Mouse (Mus musculus) urinary bladder, postnatal 10 days (tissue): Measurements from ENCODE around the gene Uqcrc2.

Experiments used
- DNase-seq: peaks from one replicate; pipeline ENCODE4 v3.0.0; 2022; ENCODE audit warnings: low spot score

The Uqcrc2 gene

DNA sequence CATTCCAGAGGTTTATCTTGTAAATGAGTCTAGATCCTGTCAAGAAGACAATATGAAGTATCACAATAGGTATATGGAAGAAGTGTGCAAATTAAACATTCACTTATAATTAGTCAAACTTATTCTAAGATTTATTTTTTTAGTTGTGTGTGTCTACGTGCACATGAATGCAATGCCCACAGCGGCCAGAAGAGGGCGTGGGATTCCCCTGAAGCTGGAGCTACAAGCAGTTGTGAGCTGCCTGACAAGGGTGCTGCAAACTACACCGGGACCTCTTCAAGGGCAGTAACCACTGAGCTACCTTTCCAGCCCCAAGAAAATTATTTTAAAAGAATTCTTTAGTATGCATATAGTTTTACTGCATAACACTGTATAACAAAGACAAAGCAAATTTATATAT, 55.7 kb downstream of the Uqcrc2 start:
- DNase-seq, result no peak

DNA sequence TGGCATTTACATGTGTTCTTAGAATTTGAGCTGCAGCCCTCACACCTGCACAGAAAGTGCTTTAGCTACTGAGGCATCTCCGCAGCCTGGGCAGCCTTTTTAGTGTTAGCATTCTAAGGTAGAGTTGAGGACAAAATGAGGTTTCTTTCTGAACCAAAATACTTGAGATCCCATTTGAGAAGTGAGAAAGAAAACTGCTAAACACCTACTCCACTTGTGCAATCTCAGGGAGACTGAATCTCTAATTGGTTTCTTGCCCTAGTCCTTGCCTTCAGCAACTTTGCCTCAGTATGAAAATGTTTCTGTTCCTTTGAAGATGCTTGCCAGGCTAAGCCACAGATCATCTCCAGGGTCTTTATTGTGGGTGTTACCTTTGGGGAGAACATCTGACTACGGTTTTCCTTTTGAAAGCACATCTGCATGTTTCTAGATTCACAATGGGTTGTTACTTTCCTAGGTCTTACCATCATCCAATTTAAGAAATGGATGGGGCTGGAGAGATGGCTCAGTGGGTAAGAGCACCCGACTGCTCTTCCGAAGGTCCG, 58.9 kb downstream of the Uqcrc2 start:
- no peak for DNase-seq

DNA sequence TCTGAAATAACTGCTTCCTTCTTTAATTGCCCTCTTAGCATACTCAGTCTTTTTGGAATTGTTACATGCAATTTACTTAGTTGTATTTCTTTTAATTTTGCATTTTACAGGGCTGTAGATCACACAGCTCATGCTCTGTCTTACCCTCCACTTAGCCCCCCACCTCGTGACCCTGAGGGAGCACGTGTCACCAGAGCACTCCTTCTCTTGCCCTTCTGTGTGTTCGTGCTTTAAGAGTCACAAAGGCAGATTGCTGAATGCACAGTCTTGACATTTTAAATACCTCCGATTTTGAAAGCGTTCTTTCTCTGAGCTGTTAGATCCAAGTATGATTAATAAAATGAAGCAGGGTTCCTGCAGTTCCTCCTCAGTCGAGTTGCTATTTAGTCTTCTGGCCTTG, 60.2 kb downstream of the Uqcrc2 start:
- DNase-seq, result no peak

DNA sequence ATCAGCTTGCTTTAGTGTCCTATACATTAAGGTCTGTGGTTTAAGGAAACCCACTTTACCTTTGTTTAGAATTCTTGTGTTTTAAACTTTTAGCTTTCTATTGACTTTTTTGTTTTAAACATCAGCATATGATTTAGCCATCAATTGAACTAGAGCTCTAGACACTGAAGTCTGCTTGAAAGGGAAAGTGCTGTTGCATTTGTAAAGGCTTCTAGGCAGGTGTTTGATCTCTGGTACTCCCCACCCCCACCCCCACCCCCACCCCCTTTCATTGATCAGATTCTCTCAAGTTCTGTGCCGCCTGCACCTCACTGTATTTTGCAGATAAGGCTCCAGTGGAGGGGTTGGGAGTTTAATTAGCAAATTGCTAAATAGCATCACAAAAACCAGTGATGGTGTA, 60.7 kb downstream of the Uqcrc2 start:
- no peak for DNase-seq

DNA sequence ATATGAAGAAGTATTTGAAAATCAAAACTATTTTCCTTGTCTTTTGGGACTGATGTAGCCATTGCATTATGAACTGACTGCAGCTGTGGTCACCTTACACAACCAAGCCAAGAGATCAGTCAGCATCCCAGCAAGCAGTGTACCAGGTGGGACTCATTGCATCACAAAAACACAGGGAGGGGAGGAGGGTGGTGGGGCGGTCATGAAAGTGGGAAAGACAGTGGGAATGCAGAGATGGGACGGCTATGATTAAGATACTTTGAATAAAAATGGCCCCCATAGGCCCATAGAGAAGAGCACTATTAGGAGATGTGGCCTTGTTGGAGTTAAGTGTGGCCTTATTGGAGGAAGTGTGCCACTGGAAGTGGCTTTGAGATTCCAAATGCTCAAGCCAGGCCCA, 61.4 kb downstream of the Uqcrc2 start:
- no peak for DNase-seq

DNA sequence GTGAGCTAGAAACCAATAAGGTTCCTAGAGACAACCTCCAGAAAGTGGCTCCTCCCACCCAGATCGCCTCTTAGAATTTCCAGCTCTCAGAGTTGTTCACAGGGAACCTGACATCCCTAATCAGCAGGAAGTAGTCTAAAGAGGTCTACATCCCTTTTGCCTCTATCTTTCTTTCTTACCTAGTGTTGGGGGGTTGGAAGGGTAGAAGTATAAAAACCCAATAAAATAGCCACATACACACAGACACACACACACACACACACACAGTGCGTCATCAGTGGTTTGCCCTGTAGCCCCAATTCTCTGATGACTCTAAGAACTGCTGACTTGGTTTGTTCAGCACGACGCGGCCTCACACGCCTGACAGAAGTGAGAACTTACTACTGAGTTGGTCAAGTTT, 64.6 kb downstream of the Uqcrc2 start:
- DNase-seq, result no peak

DNA sequence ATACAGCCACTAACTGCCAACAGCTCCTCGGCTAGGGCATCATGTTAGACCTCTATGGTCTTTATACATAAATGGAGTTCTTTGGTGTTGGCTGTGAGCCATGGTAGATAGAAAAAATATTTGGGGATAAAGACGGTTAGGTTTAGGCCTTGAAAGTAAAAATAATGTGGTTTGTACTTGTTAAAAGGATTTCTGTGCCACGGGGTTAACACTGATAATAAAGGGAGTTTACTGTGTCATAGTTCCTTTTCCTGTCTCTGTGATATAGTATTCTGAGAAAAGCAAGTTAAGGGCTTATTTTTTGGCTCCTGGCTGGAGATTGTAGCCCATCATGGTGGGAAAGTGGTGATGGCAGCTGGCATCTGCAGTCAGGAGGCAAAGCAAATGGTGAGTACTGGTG, 68.9 kb downstream of the Uqcrc2 start:
- DNase-seq, result no peak
